Comparison of ENCODE assay signal across 8 mouse cellular contexts in genomic region chr9:74109761-74110460, GRCm38 (mm10). TPM values are rescaled to one million over a fixed set of nuclear protein-coding genes. Genes with fewer than 3 reads are reported as not detected.
A peak's percentile ranks its signal among the peaks of the same experiment; 100 is the strongest.
DNase-seq lines count a peak whose midpoint lies in the region; ATAC-seq and TF ChIP-seq lines count a peak whose summit lies in the region.

TSS of gene Wdr72 (plus strand) at chr9:74110356.

- peak; percentile 8 for DNase-seq in thymus, postnatal 4 days
- DNase-seq in thymus, postnatal 10 days (ENCODE audit: low spot score in 2 of 2) = no peak
- no peak for DNase-seq in hindbrain, postnatal 0 days (ENCODE audit: low spot score)
- peak; percentile 16 for DNase-seq in neural tube, embryonic 11.5 days (ENCODE audit: low spot score)
- no peak for DNase-seq in frontal cortex, postnatal 10 days (ENCODE audit: low spot score in 2 of 2)
- DNase-seq in gastrocnemius, postnatal 14 days = no peak
- no peak for DNase-seq in thymus, adult 18-20 months

- 9% methylated on average over 17 of the region's 17 CpGs for WGBS in hindbrain, postnatal 0 days
- WGBS in liver, embryonic 12.5 days (ENCODE audit: insufficient replicate concordance) = 11% methylated on average over 16 of the region's 17 CpGs
- 4% methylated on average over 16 of the region's 17 CpGs for WGBS in neural tube, embryonic 11.5 days

- H3K4me3 ChIP-seq in hindbrain, postnatal 0 days (ENCODE audit: low read length) = peak within 1 kb of the TSS; percentile 21
- peak within 1 kb of the TSS; percentile 20; the same call in 1 of the 2 replicates for H3K4me3 ChIP-seq in liver, embryonic 12.5 days
- peak within 1 kb of the TSS; percentile 15 for H3K4me3 ChIP-seq in neural tube, embryonic 11.5 days (ENCODE audit: low read depth, low read length)

- 0 out of 2 replicates have a peak, but pooled peaks have one; percentile 7 for ATAC-seq in hindbrain, postnatal 0 days
- ATAC-seq in liver, embryonic 12.5 days = no peak
- no peak; the same call in 1 of the 2 replicates for ATAC-seq in neural tube, embryonic 11.5 days (ENCODE audit: insufficient read depth, low FRiP score, low TSS enrichment)

- intact Hi-C loops in gastrocnemius, postnatal 14 days (cut with DNase I; ENCODE audit: low total_unique reads) = no loop called here

- H3K27me3 ChIP-seq in hindbrain, postnatal 0 days (ENCODE audit: insufficient read depth, low read length) = no peaks in the 10 kb centered on the region
- H3K27me3 ChIP-seq in liver, embryonic 12.5 days (replicated peaks) = no peaks in the 10 kb centered on the region
- H3K27me3 ChIP-seq in neural tube, embryonic 11.5 days (ENCODE audit: control insufficient read depth, insufficient read depth, low read length) = no peaks in the 10 kb centered on the region

- H3K4me1 ChIP-seq in hindbrain, postnatal 0 days (ENCODE audit: insufficient read depth, low read length) = no peaks in the 10 kb centered on the region
- no peaks in the 10 kb centered on the region for H3K4me1 ChIP-seq in liver, embryonic 12.5 days
- peaks cover 6% of the 10 kb centered on the region; the same call in 1 of the 2 replicates for H3K4me1 ChIP-seq in neural tube, embryonic 11.5 days (ENCODE audit: control insufficient read depth, insufficient read depth, low read length)

- H3K9ac ChIP-seq in hindbrain, postnatal 0 days (replicated peaks; ENCODE audit: low read length) = no peak within 1 kb of the TSS
- H3K9ac ChIP-seq in liver, embryonic 12.5 days = no peak within 1 kb of the TSS
- peak within 1 kb of the TSS; percentile 32; the same call in 1 of the 2 replicates for H3K9ac ChIP-seq in neural tube, embryonic 11.5 days (ENCODE audit: low read length)

- H3K27ac ChIP-seq in hindbrain, postnatal 0 days = no peak within 1 kb of the TSS
- H3K27ac ChIP-seq in liver, embryonic 12.5 days = no peak within 1 kb of the TSS
- no peak within 1 kb of the TSS for H3K27ac ChIP-seq in neural tube, embryonic 11.5 days (ENCODE audit: low read depth, low read length)

- TF ChIP-seq CTCF in hindbrain, postnatal 0 days (IDR thresholded peaks at IDR 0.05; ENCODE audit: low read depth) = no peak

- no peaks in the 10 kb centered on the region for H3K9me3 ChIP-seq in hindbrain, postnatal 0 days (ENCODE audit: low read length)
- H3K9me3 ChIP-seq in liver, embryonic 12.5 days (replicated peaks) = no peaks in the 10 kb centered on the region
- no peaks in the 10 kb centered on the region for H3K9me3 ChIP-seq in neural tube, embryonic 11.5 days (ENCODE audit: control insufficient read depth, low read length)

- peak within 1 kb of the TSS; percentile 52 for H3K4me2 ChIP-seq in hindbrain, postnatal 0 days (ENCODE audit: low read depth, low read length)
- peak within 1 kb of the TSS; percentile 53 for H3K4me2 ChIP-seq in liver, embryonic 12.5 days
- peak within 1 kb of the TSS; percentile 48 for H3K4me2 ChIP-seq in neural tube, embryonic 11.5 days (ENCODE audit: low read depth)

- no peaks in the 10 kb centered on the region for H3K36me3 ChIP-seq in hindbrain, postnatal 0 days (ENCODE audit: insufficient read depth, low read length)
- H3K36me3 ChIP-seq in liver, embryonic 12.5 days = no peaks in the 10 kb centered on the region
- H3K36me3 ChIP-seq in neural tube, embryonic 11.5 days (ENCODE audit: control insufficient read depth, insufficient read depth, low read length) = no peaks in the 10 kb centered on the region

RNA-seq across cellular contexts. Expression of gene Wdr72, which starts in this region (rescaled TPM):
- total RNA-seq in hindbrain, postnatal 0 days (2014; rRNA removed) = 0.25 and 0.58 TPM in 2 replicates
- 1.1 and 1.2 TPM in 2 replicates for polyA plus RNA-seq in hindbrain, postnatal 0 days (2015; fragmentation: Nextera tagmentation; extraction: Ambion mirVana)
- 0.05 TPM in 1 of 2 replicates, not detected in the other for polyA plus RNA-seq in liver, embryonic 12.5 days (2016; fragmentation: Nextera tagmentation; extraction: Ambion mirVana)
- 0.24 and 0.51 TPM in 2 replicates for polyA plus RNA-seq in neural tube, embryonic 11.5 days (2014; fragmentation: Nextera tagmentation; extraction: Ambion mirVana)
- not detected for total RNA-seq in gastrocnemius, postnatal 14 days (2021)

Comparison
In these comparisons a context has a peak if more than half of its experiments do, and no peak if none do; other contexts are left out.
1. Peak in DNase-seq, H3K4me3 ChIP-seq, H3K9ac ChIP-seq and H3K4me2 ChIP-seq in neural tube, embryonic 11.5 days; RNA of the gene not detected or under 1 TPM.